Mouse (Mus musculus): Measurements from ENCODE around the gene Stpg3.
A peak's percentile ranks its signal among the peaks of the same experiment; 100 is the strongest.

DNA sequence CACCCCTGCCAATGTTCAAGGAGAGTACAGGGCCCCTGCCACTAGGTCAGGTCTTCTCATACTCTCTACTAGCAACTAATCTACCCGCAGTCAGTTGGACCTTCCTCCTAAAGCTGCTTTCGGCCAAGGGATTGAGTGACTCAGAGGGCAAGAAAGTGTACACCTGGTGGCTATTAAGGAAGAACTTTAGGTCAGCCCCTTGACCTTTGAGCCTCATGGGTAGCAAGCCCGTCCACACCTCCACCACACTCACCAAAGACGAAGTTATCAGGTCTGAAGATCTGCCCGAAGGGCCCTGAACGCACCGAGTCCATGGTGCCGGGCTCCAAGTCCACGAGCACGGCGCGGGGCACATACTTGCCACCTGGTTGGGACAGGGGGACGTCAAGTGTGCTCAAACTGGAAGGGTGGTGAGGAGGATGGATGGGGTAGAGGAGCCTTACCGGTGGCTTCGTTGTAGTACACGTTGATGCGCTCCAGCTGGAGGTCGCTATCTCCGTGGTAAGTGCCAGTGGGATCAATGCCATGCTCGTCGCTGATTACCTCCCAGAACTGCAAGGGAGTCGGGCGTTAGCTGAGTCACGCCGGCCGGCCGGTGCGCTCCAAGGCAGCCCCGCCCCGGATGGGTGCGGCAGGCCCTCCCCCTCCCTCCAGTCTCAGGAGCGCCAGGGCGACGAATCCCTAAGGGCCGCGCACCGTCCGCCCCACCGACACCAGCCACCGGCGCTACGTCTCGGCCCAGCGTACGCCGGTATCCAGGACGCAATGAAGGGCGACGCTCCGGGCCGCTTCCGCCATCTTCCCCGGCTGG, 9.4 kb upstream of the Stpg3 start:
- TF ChIP-seq UBTF (IDR thresholded peaks at IDR 0.05; ENCODE audit: low read depth, low read length) (peak; percentile 23; the same call in 1 of the 2 replicates), TCF12 (IDR thresholded peaks at IDR 0.05; ENCODE audit: low read depth, low read length) (no peak), USF1 (IDR thresholded peaks at IDR 0.05; ENCODE audit: low read depth, low read length) (no peak), JUN (IDR thresholded peaks at IDR 0.05; ENCODE audit: insufficient read depth, low read depth, low read length) (no peak), E2F4 (IDR thresholded peaks at IDR 0.05; ENCODE audit: insufficient replicate concordance, low read depth, low read length) (no peak), CTCF (conservative IDR thresholded peaks at IDR 0.05 in 1 of 2, IDR thresholded peaks at IDR 0.05 in 1 of 2; ENCODE audit: low read depth in 2 of 2, low read length in 2 of 2) (no peak)
